Mouse (Mus musculus) ES-Bruce4 (cell line): ENCODE results near the gene Repin1.

Experiments
- CTCF ChIP-seq: IDR thresholded peaks from one replicate; pipeline ENCODE4 v1.8.1; 2011; ENCODE audit warnings: low read depth, low read length
- EP300 ChIP-seq: IDR thresholded peaks from 2 replicates; pipeline ENCODE4 v1.6.1; 2011; ENCODE audit warnings: low read depth, low read length; ENCODE audit not compliant: insufficient read depth
- POLR2A ChIP-seq: IDR thresholded peaks from one replicate; pipeline ENCODE4 v1.8.1; 2011; ENCODE audit warnings: low read length; ENCODE audit not compliant: insufficient read depth

DNA sequence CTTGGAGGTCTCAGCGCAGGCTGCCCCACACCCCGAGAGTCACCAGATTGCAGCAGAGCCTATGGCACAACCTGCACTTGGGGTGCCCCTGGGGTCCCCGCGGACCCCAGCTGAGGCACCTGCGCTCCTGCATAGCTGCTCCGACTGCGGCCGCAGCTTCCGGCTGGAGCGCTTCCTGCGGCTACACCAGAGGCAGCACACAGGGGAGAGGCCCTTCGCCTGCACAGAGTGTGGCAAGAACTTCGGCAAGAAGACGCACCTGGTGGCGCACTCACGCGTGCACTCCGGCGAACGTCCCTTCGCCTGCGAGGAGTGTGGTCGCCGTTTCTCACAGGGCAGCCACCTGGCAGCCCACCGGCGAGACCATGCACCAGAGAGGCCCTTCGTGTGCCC lies 3.5 kb downstream of the Repin1 start:
- no peak for TF ChIP-seq POLR2A
- no peak for TF ChIP-seq CTCF
- no peak for TF ChIP-seq EP300
